Mouse (Mus musculus) myocyte (in vitro differentiated cells): ENCODE data around the gene Gm17349. TPM values are rescaled to one million over a fixed set of nuclear protein-coding genes. Genes with fewer than 3 reads are reported as not detected.
A peak's percentile ranks its signal among the peaks of the same experiment; 100 is the strongest.
"Not testable (repeated sequence)": the region's sequence is repeated elsewhere in the genome, so short reads cannot be mapped to it uniquely, and the experiment has no call there.

Experiments
- H3K27me3 ChIP-seq: one replicate; pipeline ENCODE4 v1.6.1; 2011; ENCODE audit not compliant: control insufficient read depth, insufficient read depth, insufficient read length
- H3K36me3 ChIP-seq: one replicate; pipeline ENCODE4 v1.6.1; 2011; ENCODE audit not compliant: control insufficient read depth, insufficient read depth
- H3K4me2 ChIP-seq: one replicate; pipeline ENCODE4 v1.6.1; 2011; ENCODE audit warnings: low read depth, control low read depth
- H3K4me3 ChIP-seq: one replicate; pipeline ENCODE4 v1.5.1; 2011; ENCODE audit warnings: mild to moderate bottlenecking, control low read depth, moderate library complexity
- H3K79me2 ChIP-seq: one replicate; pipeline ENCODE4 v1.6.1; 2011; ENCODE audit not compliant: control insufficient read depth, insufficient read depth
- H3ac ChIP-seq: one replicate; pipeline ENCODE4 v1.6.1; 2011; ENCODE audit not compliant: control insufficient read depth, insufficient read length
- CEBPB ChIP-seq: IDR thresholded peaks from 2 replicates; pipeline ENCODE4 v1.6.1; 2011; ENCODE audit warnings: mild to moderate bottlenecking, moderate library complexity; ENCODE audit not compliant: poor library complexity, insufficient read depth, severe bottlenecking
- E2F4 ChIP-seq: IDR thresholded peaks from one replicate; pipeline ENCODE4 v1.6.1; 2011; ENCODE audit warnings: mild to moderate bottlenecking, control low read depth, moderate library complexity; ENCODE audit not compliant: insufficient read depth
- MAX ChIP-seq: IDR thresholded peaks from one replicate; pipeline ENCODE4 v1.6.1; 2011; ENCODE audit warnings: low read depth, mild to moderate bottlenecking, control low read depth
- MYOD1 ChIP-seq, 3 experiments: IDR thresholded peaks; one replicate each; pipeline ENCODE4 v1.6.1; 2011; ENCODE audit warnings: control low read depth in 2 of 3, low read depth in 2 of 3, mild to moderate bottlenecking in 2 of 3, moderate library complexity in 1 of 3; ENCODE audit not compliant: insufficient read length in 2 of 3, control insufficient read depth in 1 of 3
- MYOG ChIP-seq, 3 experiments: IDR thresholded peaks; one replicate each; pipeline ENCODE4 v1.6.1; 2011; ENCODE audit warnings: control low read depth in 2 of 3, low read depth in 2 of 3, mild to moderate bottlenecking in 2 of 3; ENCODE audit not compliant: insufficient read length in 2 of 3, control insufficient read depth in 1 of 3, insufficient read depth in 1 of 3
- POLR2A ChIP-seq: IDR thresholded peaks from one replicate; pipeline ENCODE4 v1.6.1; 2011; ENCODE audit warnings: low read depth, mild to moderate bottlenecking, control low read depth, moderate library complexity; ENCODE audit not compliant: insufficient read length
- POLR2AphosphoS2 ChIP-seq: IDR thresholded peaks from one replicate; pipeline ENCODE4 v1.6.1; 2011; ENCODE audit warnings: low read depth, control low read depth; ENCODE audit not compliant: insufficient read length
- REST ChIP-seq: IDR thresholded peaks from one replicate; pipeline ENCODE4 v1.6.1; 2011; ENCODE audit warnings: mild to moderate bottlenecking, control low read depth, moderate library complexity; ENCODE audit not compliant: insufficient read depth, insufficient read length
- SRF ChIP-seq: IDR thresholded peaks from one replicate; pipeline ENCODE4 v1.6.1; 2011; ENCODE audit warnings: low read depth; ENCODE audit not compliant: control insufficient read depth, insufficient read length
- TCF12 ChIP-seq: IDR thresholded peaks from one replicate; pipeline ENCODE4 v1.6.1; 2011; ENCODE audit warnings: mild to moderate bottlenecking, control low read depth; ENCODE audit not compliant: poor library complexity, insufficient read depth, severe bottlenecking
- TCF3 ChIP-seq: IDR thresholded peaks from one replicate; pipeline ENCODE4 v1.6.1; 2011; ENCODE audit warnings: low read depth, control low read depth; ENCODE audit not compliant: insufficient read length
- USF1 ChIP-seq: IDR thresholded peaks from one replicate; pipeline ENCODE4 v1.6.1; 2011; ENCODE audit warnings: low read depth, mild to moderate bottlenecking, control low read depth, moderate library complexity
- polyA plus RNA-seq: library from polyadenylated mRNA; unstranded; fragments of >200 nt; fragmentation: generic; extraction: Trizol; gene quantifications from one replicate; pipeline ENCODE4 v1.2.1, GENCODE M21; 2012; ENCODE audit warnings: missing spikeins

Gene Gm17349
- polyA plus RNA-seq, 1 experiment = not detected

- no peak overlapping the region for H3K4me2 ChIP-seq
- no peak overlapping the region for H3ac ChIP-seq
- H3K4me3 ChIP-seq = no peak overlapping the region
- peaks cover 25% of the 10 kb centered on the region for H3K36me3 ChIP-seq
- peaks cover 29% of the 10 kb centered on the region for H3K79me2 ChIP-seq
- TF ChIP-seq POLR2A (no peak), USF1 (no peak), POLR2AphosphoS2 (no peak), TCF12 (no peak), REST (no peak), SRF (no peak), MYOG (IDR thresholded peaks at IDR 0.05; ENCODE audit: control insufficient read depth in 1 of 3, insufficient read depth in 1 of 3, insufficient read length in 2 of 3, low read depth in 2 of 3) (no peak), MAX (no peak), MYOD1 (IDR thresholded peaks at IDR 0.05; ENCODE audit: control insufficient read depth in 1 of 3, insufficient read length in 2 of 3, low read depth in 2 of 3) (no peak), TCF3 (no peak)
- H3K27me3 ChIP-seq = no peaks in the 10 kb centered on the region
Observed at GRCm38 (mm10) chr15:99728211-99728610, 22.9 kb upstream of the Gm17349 start.

- H3K79me2 ChIP-seq = peaks cover 29% of the 10 kb centered on the region
- no peak overlapping the region for H3K4me3 ChIP-seq
- H3ac ChIP-seq = no peak overlapping the region
- peaks cover 18% of the 10 kb centered on the region for H3K36me3 ChIP-seq
- TF ChIP-seq POLR2AphosphoS2 = peak; percentile 62
- TF ChIP-seq MYOG (IDR thresholded peaks at IDR 0.05; ENCODE audit: control insufficient read depth in 1 of 3, insufficient read depth in 1 of 3, insufficient read length in 2 of 3, low read depth in 2 of 3) = no peak
- no peak for TF ChIP-seq TCF3
- no peak for TF ChIP-seq CEBPB
- no peak for TF ChIP-seq SRF
- no peak for TF ChIP-seq REST
- no peaks in the 10 kb centered on the region for H3K27me3 ChIP-seq
- H3K4me2 ChIP-seq = no peak overlapping the region
Observed at GRCm38 (mm10) chr15:99727525-99727924, 22.2 kb upstream of the Gm17349 start.

- Histone ChIP-seq H3K4me2 (peak overlapping the region; percentile 92), H3K36me3 (peaks cover 18% of the 10 kb centered on the region), H3K79me2 (peaks cover 29% of the 10 kb centered on the region), H3K4me3 (peak overlapping the region; percentile 52)
- H3K27me3 ChIP-seq, H3ac ChIP-seq: not testable (repeated sequence)
Observed at GRCm38 (mm10) chr15:99727039-99727438, 21.7 kb upstream of the Gm17349 start.

GRCm38 (mm10) chr15:99726549-99726948 is 21.3 kb upstream of the Gm17349 start:
- peak overlapping the region; percentile 77 for H3ac ChIP-seq

GRCm38 (mm10) chr15:99725341-99726155 is 20.3 kb upstream of the Gm17349 start, which contains the start of gene Cox14:
Cox14 (plus strand) TSS chr15:99725618.
- Histone ChIP-seq H3K4me3 (peak within 1 kb of the TSS; percentile 52), H3K27me3 (no peaks in the 10 kb centered on the region)

More at GRCm38 (mm10) chr15:99726549-99726948, 21.3 kb upstream of the Gm17349 start:
- peaks cover 18% of the 10 kb centered on the region for H3K36me3 ChIP-seq
- no peaks in the 10 kb centered on the region for H3K27me3 ChIP-seq
- TF ChIP-seq MAX = no peak
- TF ChIP-seq CEBPB = no peak
- TF ChIP-seq POLR2AphosphoS2 = no peak
- no peak for TF ChIP-seq MYOD1 (IDR thresholded peaks at IDR 0.05; ENCODE audit: control insufficient read depth in 1 of 3, insufficient read length in 2 of 3, low read depth in 2 of 3)
- TF ChIP-seq TCF12 = no peak
- no peak for TF ChIP-seq E2F4
- no peak for TF ChIP-seq MYOG (IDR thresholded peaks at IDR 0.05; ENCODE audit: control insufficient read depth in 1 of 3, insufficient read depth in 1 of 3, insufficient read length in 2 of 3, low read depth in 2 of 3)
- no peak for TF ChIP-seq USF1
- TF ChIP-seq TCF3 = no peak
- no peak for TF ChIP-seq SRF
- TF ChIP-seq REST = no peak
- TF ChIP-seq POLR2A = no peak
- peak overlapping the region; percentile 52 for H3K4me3 ChIP-seq
- peaks cover 29% of the 10 kb centered on the region for H3K79me2 ChIP-seq
- H3K4me2 ChIP-seq = peak overlapping the region; percentile 92

More at GRCm38 (mm10) chr15:99725341-99726155, 20.3 kb upstream of the Gm17349 start, which contains the start of gene Cox14:
- peak within 1 kb of the TSS; percentile 77 for H3ac ChIP-seq
- peak within 1 kb of the TSS; percentile 97 for H3K4me2 ChIP-seq
- H3K36me3 ChIP-seq = peaks cover 18% of the 10 kb centered on the region
- peaks cover 29% of the 10 kb centered on the region for H3K79me2 ChIP-seq
- TF ChIP-seq MYOD1 (IDR thresholded peaks at IDR 0.05; ENCODE audit: control insufficient read depth in 1 of 3, insufficient read length in 2 of 3, low read depth in 2 of 3) (peak in 1 of 3 experiments; percentile 42), USF1 (no peak), E2F4 (no peak), TCF3 (peak; percentile 14), POLR2AphosphoS2 (peak; percentile 94), MAX (no peak), MYOG (IDR thresholded peaks at IDR 0.05; ENCODE audit: control insufficient read depth in 1 of 3, insufficient read depth in 1 of 3, insufficient read length in 2 of 3, low read depth in 2 of 3) (no peak), REST (peak; percentile 38), POLR2A (peak; percentile 97)
